Mouse (Mus musculus) MEL (cell line): Measurements from ENCODE around the gene Ntn3.

Experiments used
- CTCF ChIP-seq, 3 experiments: IDR thresholded peaks in 2 of 3; conservative IDR thresholded peaks in 1 of 3; 2 replicates each; pipeline ENCODE4 v1.5.1; 2011 to 2012; ENCODE audit warnings: low read length in 3 of 3, low read depth in 2 of 3, mild to moderate bottlenecking in 2 of 3, improper control_type of control experiment in 1 of 3, inconsistent platforms in 1 of 3, mixed read lengths in 1 of 3, moderate library complexity in 1 of 3; ENCODE audit not compliant: control insufficient read depth in 1 of 3, insufficient read depth in 1 of 3, poor library complexity in 1 of 3, severe bottlenecking in 1 of 3
- E2F4 ChIP-seq: IDR thresholded peaks from 2 replicates; pipeline ENCODE4 v1.6.1; 2011; ENCODE audit warnings: low read depth, low read length, improper control_type of control experiment, borderline replicate concordance
- EP300 ChIP-seq, 2 experiments: IDR thresholded peaks; 2 replicates each; pipeline ENCODE4 v1.6.1; 2011; ENCODE audit warnings: improper control_type of control experiment in 2 of 2, low read length in 2 of 2, low read depth in 1 of 2, mild to moderate bottlenecking in 1 of 2
- KAT2A ChIP-seq: conservative IDR thresholded peaks from 2 replicates; pipeline ENCODE4 v1.6.1; 2012; ENCODE audit warnings: low read depth, low read length, improper control_type of control experiment, inconsistent platforms
- POLR2A ChIP-seq, 2 experiments: IDR thresholded peaks; 2 replicates each; pipeline ENCODE4 v1.6.1; 2011 to 2012; ENCODE audit warnings: low read length in 2 of 2, mild to moderate bottlenecking in 2 of 2, control low read depth in 1 of 2, improper control_type of control experiment in 1 of 2, low read depth in 1 of 2, moderate library complexity in 1 of 2; ENCODE audit not compliant: control insufficient read depth in 1 of 2, insufficient read depth in 1 of 2, poor library complexity in 1 of 2
- TCF12 ChIP-seq: IDR thresholded peaks from 2 replicates; pipeline ENCODE4 v1.6.1; 2014; ENCODE audit warnings: low read depth, mild to moderate bottlenecking, inconsistent platforms, low read length, improper control_type of control experiment, moderate library complexity
- USF2 ChIP-seq, 2 experiments: IDR thresholded peaks; 2 replicates each; pipeline ENCODE4 v1.6.1; 2011 to 2012; ENCODE audit warnings: improper control_type of control experiment in 2 of 2, low read length in 2 of 2, borderline replicate concordance in 1 of 2, inconsistent platforms in 1 of 2, low read depth in 1 of 2, mild to moderate bottlenecking in 1 of 2; ENCODE audit not compliant: insufficient read depth in 1 of 2
- ZC3H11A ChIP-seq: IDR thresholded peaks from 2 replicates; pipeline ENCODE4 v1.6.1; 2012; ENCODE audit warnings: low read depth, mild to moderate bottlenecking, inconsistent platforms, low read length, improper control_type of control experiment

DNA sequence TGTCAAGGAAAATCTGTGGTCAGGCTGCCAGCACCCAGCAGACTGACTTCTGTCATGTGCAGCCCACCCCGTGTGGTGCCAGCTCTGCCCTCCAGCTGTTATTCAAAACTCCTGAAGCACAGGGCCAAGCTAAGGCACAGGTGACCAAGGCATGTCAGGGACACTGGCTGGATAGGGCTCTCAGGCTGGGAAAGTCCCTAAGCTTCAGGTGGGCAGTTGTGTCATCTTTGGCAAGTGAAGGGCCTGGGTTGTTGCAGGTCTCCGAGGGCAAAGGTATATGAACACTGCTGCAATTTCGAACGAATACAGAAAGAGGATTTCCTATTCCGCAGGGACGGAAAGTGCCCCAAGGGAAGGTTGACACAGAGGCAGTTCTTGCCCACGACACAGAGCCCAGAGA lies 4.5 kb downstream of the Ntn3 start:
- TF ChIP-seq TCF12: no peak
- no peak for TF ChIP-seq ZC3H11A
- no peak for TF ChIP-seq CTCF (IDR thresholded peaks at IDR 0.05 in 2 of 3, conservative IDR thresholded peaks at IDR 0.05 in 1 of 3; ENCODE audit: control insufficient read depth in 1 of 3, insufficient read depth in 1 of 3, low read depth in 2 of 3, low read length in 3 of 3, poor library complexity in 1 of 3, severe bottlenecking in 1 of 3)
- TF ChIP-seq USF2 (IDR thresholded peaks at IDR 0.05; ENCODE audit: borderline replicate concordance in 1 of 2, insufficient read depth in 1 of 2, low read depth in 1 of 2, low read length in 2 of 2): no peak
- no peak for TF ChIP-seq KAT2A
- no peak for TF ChIP-seq POLR2A (IDR thresholded peaks at IDR 0.05; ENCODE audit: control insufficient read depth in 1 of 2, insufficient read depth in 1 of 2, low read depth in 1 of 2, low read length in 2 of 2, poor library complexity in 1 of 2)
- no peak for TF ChIP-seq E2F4
- no peak for TF ChIP-seq EP300 (IDR thresholded peaks at IDR 0.05; ENCODE audit: low read depth in 1 of 2, low read length in 2 of 2)
